Mouse (Mus musculus): ENCODE data around the gene Mettl27.
"Not testable (repeated sequence)": the region's sequence is repeated elsewhere in the genome, so short reads cannot be mapped to it uniquely, and the experiment has no call there.

The Mettl27 gene

GRCm38 (mm10) chr5:134920106-134920687 is 12.0 kb upstream of the Mettl27 start:
- DNase-seq (ENCODE audit: low read depth), result no peak

- no peak for DNase-seq (ENCODE audit: low read depth)
Observed at GRCm38 (mm10) chr5:134921106-134921505, 11.1 kb upstream of the Mettl27 start.

- DNase-seq (ENCODE audit: low read depth), result no peak
Observed at GRCm38 (mm10) chr5:134923141-134923540, 9.0 kb upstream of the Mettl27 start.

GRCm38 (mm10) chr5:134926726-134927125 is 5.4 kb upstream of the Mettl27 start:
- DNase-seq (ENCODE audit: low read depth), result no peak

GRCm38 (mm10) chr5:134929988-134930387 is 2.2 kb upstream of the Mettl27 start:
- DNase-seq (ENCODE audit: low read depth), result no peak

GRCm38 (mm10) chr5:134932903-134933276 is 722 bp downstream of the Mettl27 start:
- peak; percentile 50 for DNase-seq (ENCODE audit: low read depth)

GRCm38 (mm10) chr5:134933281-134933680 is 1.1 kb downstream of the Mettl27 start:
- DNase-seq (ENCODE audit: low read depth), result no peak

- DNase-seq (ENCODE audit: low read depth), result not testable (repeated sequence)
Observed at GRCm38 (mm10) chr5:134933686-134934085, 1.5 kb downstream of the Mettl27 start.

GRCm38 (mm10) chr5:134934666-134935065 is 2.5 kb downstream of the Mettl27 start:
- DNase-seq (ENCODE audit: low read depth), result no peak

- no peak for DNase-seq (ENCODE audit: low read depth)
Observed at GRCm38 (mm10) chr5:134936051-134936450, 3.9 kb downstream of the Mettl27 start.

- DNase-seq (ENCODE audit: low read depth), result no peak
Observed at GRCm38 (mm10) chr5:134936626-134937185, 4.5 kb downstream of the Mettl27 start.

GRCm38 (mm10) chr5:134939069-134939468 is 6.9 kb downstream of the Mettl27 start:
- no peak for DNase-seq (ENCODE audit: low read depth)

- not testable (repeated sequence) for DNase-seq (ENCODE audit: low read depth)
Observed at GRCm38 (mm10) chr5:134939554-134939953, 7.4 kb downstream of the Mettl27 start.

GRCm38 (mm10) chr5:134941472-134942209 is 9.5 kb downstream of the Mettl27 start:
- no peak for DNase-seq (ENCODE audit: low read depth)

GRCm38 (mm10) chr5:134942740-134943139 is 10.6 kb downstream of the Mettl27 start:
- peak; percentile 27 for DNase-seq (ENCODE audit: low read depth)

- no peak for DNase-seq (ENCODE audit: low read depth)
Observed at GRCm38 (mm10) chr5:134944179-134944578, 12.0 kb downstream of the Mettl27 start.

- DNase-seq (ENCODE audit: low read depth), result no peak
Observed at GRCm38 (mm10) chr5:134945266-134945959, 13.2 kb downstream of the Mettl27 start.

GRCm38 (mm10) chr5:134946063-134946856 is 14.1 kb downstream of the Mettl27 start:
- DNase-seq (ENCODE audit: low read depth), result no peak

- no peak for DNase-seq (ENCODE audit: low read depth)
Observed at GRCm38 (mm10) chr5:134946857-134947255, 14.7 kb downstream of the Mettl27 start, which contains the start of gene Cldn4. Gene Cldn4, minus strand, starts transcription at chr5:134946934.

- no peak for DNase-seq (ENCODE audit: low read depth)
Observed at GRCm38 (mm10) chr5:134947420-134948084, 15.4 kb downstream of the Mettl27 start.

GRCm38 (mm10) chr5:134948085-134948439 is 15.9 kb downstream of the Mettl27 start:
- no peak for DNase-seq (ENCODE audit: low read depth)

All from fibroblast of lung, adult 2 months (primary cell).